Mouse (Mus musculus) olfactory bulb, adult 2 months (tissue): ENCODE results near the gene Tmprss4. TPM values are rescaled to one million over a fixed set of nuclear protein-coding genes. Genes with fewer than 3 reads are reported as not detected.

Source experiments
- H3K27ac ChIP-seq: fragments of 200-500 bp; 2 replicates; pipeline ENCODE4 v1.5.1; 2012; ENCODE audit warnings: low read depth, low read length; ENCODE audit not compliant: insufficient read depth
- H3K4me1 ChIP-seq: fragments of 200-500 bp; 2 replicates; pipeline ENCODE4 v1.6.1; 2012; ENCODE audit warnings: low read length; ENCODE audit not compliant: control insufficient read depth, insufficient read depth
- H3K4me3 ChIP-seq: fragments of 200-500 bp; 2 replicates; pipeline ENCODE4 v1.5.1; 2012; ENCODE audit warnings: mild to moderate bottlenecking, low read depth, low read length, moderate library complexity; ENCODE audit not compliant: insufficient read depth
- CTCF ChIP-seq: fragments of 200-500 bp; IDR thresholded peaks from 2 replicates; pipeline ENCODE4 v1.5.1; 2012; ENCODE audit warnings: low read depth, mild to moderate bottlenecking, low read length, moderate library complexity; ENCODE audit not compliant: insufficient read depth
- POLR2A ChIP-seq: fragments of 200-500 bp; IDR thresholded peaks from 2 replicates; pipeline ENCODE4 v1.6.1; 2012; ENCODE audit warnings: mild to moderate bottlenecking, low read depth, low read length, moderate library complexity; ENCODE audit not compliant: insufficient read depth
- WGBS: fragments of 180-500 bp; shearing (Covaris S2); methylation state at CpG from one replicate; pipeline ENCODE4 v1.1.7; 2018; 5-methylcytosine and 5-hydroxymethylcytosine counted together
- polyA plus RNA-seq: library from polyadenylated mRNA; stranded (reverse); fragments of >200 nt; gene quantifications from 2 replicates; pipeline ENCODE4 v1.2.4, GENCODE M21; 2012; ENCODE audit warnings: low replicate concordance; ENCODE audit not compliant: missing spikeins, insufficient read depth, insufficient read length

Gene Tmprss4
- polyA plus RNA-seq, 1 experiment, result not detected

GRCm38 (mm10) chr9:45202021-45202798 is 1.7 kb downstream of the Tmprss4 start:
- WGBS, result 78% methylated on average over 9 of the region's 9 CpGs
- Histone ChIP-seq H3K27ac (no peak overlapping the region), H3K4me3 (no peak overlapping the region), H3K4me1 (no peaks in the 10 kb centered on the region)
- TF ChIP-seq POLR2A, result no peak
- no peak for TF ChIP-seq CTCF

GRCm38 (mm10) chr9:45201319-45201947 is 2.5 kb downstream of the Tmprss4 start:
- no peaks in the 10 kb centered on the region for H3K4me1 ChIP-seq
- WGBS, result 87% methylated on average over 5 of the region's 5 CpGs
- no peak overlapping the region for H3K4me3 ChIP-seq
- no peak for TF ChIP-seq POLR2A
- TF ChIP-seq CTCF, result no peak
- no peak overlapping the region for H3K27ac ChIP-seq

- Histone ChIP-seq H3K4me3 (no peak overlapping the region), H3K27ac (no peak overlapping the region), H3K4me1 (no peaks in the 10 kb centered on the region)
- TF ChIP-seq CTCF (no peak), POLR2A (no peak)
- 79% methylated on average over 5 of the region's 5 CpGs for WGBS
These were observed 6.3 kb downstream of the Tmprss4 start for GRCm38 (mm10) chr9:45197549-45197948.

- WGBS, result 73% methylated on average over 8 of the region's 8 CpGs
- TF ChIP-seq CTCF, result no peak
- TF ChIP-seq POLR2A, result no peak
- Histone ChIP-seq H3K4me1 (no peaks in the 10 kb centered on the region), H3K27ac (no peak overlapping the region), H3K4me3 (no peak overlapping the region)
These were observed 7.6 kb downstream of the Tmprss4 start for GRCm38 (mm10) chr9:45196125-45196830.

- no peak overlapping the region for H3K4me3 ChIP-seq
- TF ChIP-seq CTCF (no peak), POLR2A (no peak)
- H3K27ac ChIP-seq, result no peak overlapping the region
- no peaks in the 10 kb centered on the region for H3K4me1 ChIP-seq
- 72% methylated on average over 4 of the region's 4 CpGs for WGBS
These were observed 8.4 kb downstream of the Tmprss4 start for GRCm38 (mm10) chr9:45195468-45195867.

GRCm38 (mm10) chr9:45189661-45190174 is 14.2 kb downstream of the Tmprss4 start:
- 88% methylated on average over 4 of the region's 4 CpGs for WGBS
- H3K27ac ChIP-seq, result no peak overlapping the region
- TF ChIP-seq POLR2A, result no peak
- no peak for TF ChIP-seq CTCF

GRCm38 (mm10) chr9:45188570-45189563 is 15.0 kb downstream of the Tmprss4 start:
- H3K27ac ChIP-seq, result no peak overlapping the region
- H3K4me1 ChIP-seq, result peaks cover 5% of the 10 kb centered on the region
- 89% methylated on average over 10 of the region's 10 CpGs for WGBS
- TF ChIP-seq POLR2A, result no peak
- TF ChIP-seq CTCF, result no peak
- H3K4me3 ChIP-seq, result no peak overlapping the region

More at GRCm38 (mm10) chr9:45189661-45190174, 14.2 kb downstream of the Tmprss4 start:
- H3K4me3 ChIP-seq, result no peak overlapping the region
- H3K4me1 ChIP-seq, result peaks cover 5% of the 10 kb centered on the region

- H3K4me1 ChIP-seq, result peaks cover 8% of the 10 kb centered on the region
- H3K4me3 ChIP-seq, result no peak overlapping the region
- 55% methylated on average over 4 of the region's 4 CpGs for WGBS
- TF ChIP-seq POLR2A, result no peak
- TF ChIP-seq CTCF, result no peak
- H3K27ac ChIP-seq, result no peak overlapping the region
These were observed 18.6 kb downstream of the Tmprss4 start for GRCm38 (mm10) chr9:45185250-45185649.
